Mouse (Mus musculus): ENCODE measurements around the gene Gm28047. TPM values are rescaled to one million over a fixed set of nuclear protein-coding genes. Genes with fewer than 3 reads are reported as not detected.

Gene Gm28047
- polyA plus RNA-seq, 1 experiment from 2014 or later = 0.36 TPM

DNA sequence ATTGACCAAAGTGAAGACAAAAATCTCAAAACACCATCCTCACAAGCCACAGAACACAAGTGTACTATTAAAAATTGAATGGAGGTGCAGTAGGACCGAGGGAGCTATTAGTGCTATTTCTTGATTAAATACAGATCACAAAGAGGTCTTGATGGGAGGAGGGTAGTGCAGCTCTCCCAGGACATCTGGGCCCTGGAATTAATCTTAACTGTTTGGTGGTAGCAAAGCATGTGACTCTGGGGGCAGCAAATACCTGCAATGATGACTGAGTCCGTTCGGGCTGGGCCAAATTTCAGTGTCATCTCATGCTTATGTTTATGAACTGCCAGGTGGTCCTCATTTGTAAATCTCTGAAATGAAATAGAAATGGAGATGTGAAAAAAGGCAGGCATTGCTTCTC is 61.8 kb downstream of the Gm28047 start:
- WGBS = 92% methylated on average over 3 of the region's 3 CpGs
- Histone ChIP-seq H3K36me3 (ENCODE audit: insufficient read depth, low read length) (peaks cover 11% of the 10 kb centered on the region), H3K27ac (ENCODE audit: low read length) (no peak overlapping the region), H3K27me3 (ENCODE audit: insufficient read depth, low read length) (no peaks in the 10 kb centered on the region), H3K9ac (replicated peaks; ENCODE audit: low read length) (no peak overlapping the region), H3K9me3 (ENCODE audit: low read length) (no peaks in the 10 kb centered on the region), H3K4me1 (ENCODE audit: insufficient read depth, low read length) (no peaks in the 10 kb centered on the region), H3K4me2 (replicated peaks; ENCODE audit: low read depth, low read length) (no peak overlapping the region), H3K4me3 (ENCODE audit: low read length) (no peak overlapping the region)
- ATAC-seq (ENCODE audit: low FRiP score, low TSS enrichment) = no peak

DNA sequence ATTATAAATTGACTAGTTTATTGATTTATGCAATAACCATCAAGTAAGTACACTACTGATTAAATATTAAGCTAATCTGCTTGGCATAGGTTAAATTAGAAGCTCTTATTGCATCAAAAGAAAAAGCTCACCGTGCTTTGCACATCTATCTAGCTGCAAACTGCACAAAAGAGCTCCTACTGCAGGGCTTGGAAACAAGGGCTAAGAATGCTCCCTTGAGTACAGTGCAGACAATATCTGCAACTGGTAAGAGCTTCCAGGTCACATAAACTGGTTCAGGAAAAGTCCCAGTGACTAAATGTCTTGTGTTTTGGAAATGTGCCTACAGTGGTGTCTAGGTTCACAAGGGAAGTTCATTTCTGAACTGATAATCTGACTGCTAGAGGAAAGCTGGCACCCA is 62.4 kb downstream of the Gm28047 start:
- Histone ChIP-seq H3K4me1 (ENCODE audit: insufficient read depth, low read length) (no peaks in the 10 kb centered on the region), H3K36me3 (ENCODE audit: insufficient read depth, low read length) (peaks cover 11% of the 10 kb centered on the region), H3K27ac (ENCODE audit: low read length) (no peak overlapping the region), H3K4me3 (ENCODE audit: low read length) (no peak overlapping the region), H3K27me3 (ENCODE audit: insufficient read depth, low read length) (no peaks in the 10 kb centered on the region), H3K4me2 (replicated peaks; ENCODE audit: low read depth, low read length) (no peak overlapping the region), H3K9me3 (ENCODE audit: low read length) (no peaks in the 10 kb centered on the region), H3K9ac (replicated peaks; ENCODE audit: low read length) (no peak overlapping the region)
- no peak for ATAC-seq (ENCODE audit: low FRiP score, low TSS enrichment)
- WGBS = 85% methylated on average over 1 of the region's 1 CpGs

GRCm38 (mm10) chr15:102557580-102557979 is 67.3 kb downstream of the Gm28047 start:
- no peak overlapping the region for H3K4me3 ChIP-seq (ENCODE audit: low read length)
- no peaks in the 10 kb centered on the region for H3K27me3 ChIP-seq (ENCODE audit: insufficient read depth, low read length)
- no peak overlapping the region for H3K4me2 ChIP-seq (replicated peaks; ENCODE audit: low read depth, low read length)
- H3K9me3 ChIP-seq (ENCODE audit: low read length) = no peaks in the 10 kb centered on the region
- no peaks in the 10 kb centered on the region for H3K4me1 ChIP-seq (ENCODE audit: insufficient read depth, low read length)
- H3K9ac ChIP-seq (replicated peaks; ENCODE audit: low read length) = no peak overlapping the region
- no peak for ATAC-seq (ENCODE audit: low FRiP score, low TSS enrichment)
- peaks cover 25% of the 10 kb centered on the region for H3K36me3 ChIP-seq (ENCODE audit: insufficient read depth, low read length)
- H3K27ac ChIP-seq (ENCODE audit: low read length) = no peak overlapping the region

DNA sequence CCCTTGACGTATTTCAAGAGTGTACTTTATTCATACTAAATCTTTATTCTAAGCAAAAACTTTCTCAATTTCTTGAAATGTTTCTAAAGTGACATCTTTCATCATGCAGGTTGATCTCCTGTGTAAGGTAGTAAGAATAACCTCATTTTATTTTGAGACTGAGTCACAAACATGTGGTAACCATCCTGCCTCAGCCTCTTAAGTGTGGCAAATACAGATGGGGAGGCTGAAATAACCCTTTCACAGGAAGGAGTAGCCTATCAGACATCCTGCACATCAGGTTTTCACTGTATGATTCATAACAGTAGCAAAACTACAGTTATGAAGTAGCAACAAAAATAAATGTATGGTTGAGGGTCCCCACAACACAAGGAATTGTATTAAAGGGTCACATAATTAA is 69.3 kb downstream of the Gm28047 start:
- Histone ChIP-seq H3K36me3 (ENCODE audit: insufficient read depth, low read length) (peaks cover 33% of the 10 kb centered on the region), H3K27ac (ENCODE audit: low read length) (no peak overlapping the region), H3K9ac (replicated peaks; ENCODE audit: low read length) (no peak overlapping the region), H3K9me3 (ENCODE audit: low read length) (no peaks in the 10 kb centered on the region), H3K4me1 (ENCODE audit: insufficient read depth, low read length) (no peaks in the 10 kb centered on the region), H3K4me2 (replicated peaks; ENCODE audit: low read depth, low read length) (no peak overlapping the region), H3K4me3 (ENCODE audit: low read length) (no peak overlapping the region), H3K27me3 (ENCODE audit: insufficient read depth, low read length) (no peaks in the 10 kb centered on the region)
- WGBS = 91% methylated on average over 1 of the region's 1 CpGs
- ATAC-seq (ENCODE audit: low FRiP score, low TSS enrichment) = no peak

- no peak overlapping the region for H3K4me2 ChIP-seq (replicated peaks; ENCODE audit: low read depth, low read length)
- H3K9ac ChIP-seq (replicated peaks; ENCODE audit: low read length) = no peak overlapping the region
- H3K4me3 ChIP-seq (ENCODE audit: low read length) = no peak overlapping the region
- no peaks in the 10 kb centered on the region for H3K9me3 ChIP-seq (ENCODE audit: low read length)
- no peak overlapping the region for H3K27ac ChIP-seq (ENCODE audit: low read length)
- 95% methylated on average over 5 of the region's 5 CpGs for whole genome bisulfite sequencing
- H3K27me3 ChIP-seq (ENCODE audit: insufficient read depth, low read length) = no peaks in the 10 kb centered on the region
- ATAC-seq (ENCODE audit: low FRiP score, low TSS enrichment) = no peak
- H3K36me3 ChIP-seq (ENCODE audit: insufficient read depth, low read length) = peaks cover 38% of the 10 kb centered on the region
- H3K4me1 ChIP-seq (ENCODE audit: insufficient read depth, low read length) = no peaks in the 10 kb centered on the region
Observed at GRCm38 (mm10) chr15:102552599-102552998, 72.3 kb downstream of the Gm28047 start.

- Histone ChIP-seq H3K4me3 (ENCODE audit: low read length) (no peak overlapping the region), H3K36me3 (ENCODE audit: insufficient read depth, low read length) (peaks cover 46% of the 10 kb centered on the region), H3K27me3 (ENCODE audit: insufficient read depth, low read length) (no peaks in the 10 kb centered on the region), H3K9me3 (ENCODE audit: low read length) (no peaks in the 10 kb centered on the region), H3K9ac (replicated peaks; ENCODE audit: low read length) (no peak overlapping the region), H3K27ac (ENCODE audit: low read length) (no peak overlapping the region), H3K4me1 (ENCODE audit: insufficient read depth, low read length) (no peaks in the 10 kb centered on the region), H3K4me2 (replicated peaks; ENCODE audit: low read depth, low read length) (no peak overlapping the region)
- 92% methylated on average over 3 of the region's 3 CpGs for WGBS
- no peak for ATAC-seq (ENCODE audit: low FRiP score, low TSS enrichment)
Observed at GRCm38 (mm10) chr15:102547478-102547877, 77.4 kb downstream of the Gm28047 start.

DNA sequence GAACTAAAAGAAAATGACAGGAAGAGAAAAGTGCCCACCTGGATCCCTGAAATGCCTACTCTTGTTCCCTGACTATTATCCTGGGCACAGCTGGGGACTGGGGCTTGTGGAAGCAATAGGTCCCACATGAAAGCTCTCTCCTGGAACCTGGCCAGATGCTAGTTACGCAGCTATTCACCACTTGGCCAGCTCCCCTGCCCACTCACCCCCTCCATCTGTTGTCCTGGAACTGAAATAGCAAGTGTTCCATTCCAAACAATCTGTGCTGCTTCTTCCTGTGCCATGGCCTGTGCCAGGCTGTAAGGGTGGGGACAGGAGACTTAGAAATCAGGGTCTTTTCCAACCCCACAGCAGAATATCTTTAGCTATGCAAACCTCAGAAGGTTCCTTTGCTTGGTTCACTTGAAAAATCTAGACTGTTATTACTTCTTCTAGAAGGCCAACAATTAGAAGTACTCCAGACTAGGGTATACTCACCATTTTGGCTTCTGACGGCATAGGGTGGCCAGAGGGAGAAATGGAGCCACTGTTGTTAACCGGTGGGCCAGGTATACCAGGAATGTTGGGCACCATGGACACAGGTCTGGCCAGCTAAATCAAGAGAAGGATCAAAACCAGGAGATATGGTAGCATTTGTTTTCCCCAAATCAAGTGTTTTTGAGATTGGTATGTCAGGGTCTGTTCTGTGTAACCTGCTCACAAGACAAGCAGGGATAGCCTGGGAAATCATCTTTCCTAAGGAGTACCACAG is 78.0 kb downstream of the Gm28047 start:
- H3K9me3 ChIP-seq (ENCODE audit: low read length) = no peaks in the 10 kb centered on the region
- 87% methylated on average over 3 of the region's 3 CpGs for WGBS
- H3K9ac ChIP-seq (replicated peaks; ENCODE audit: low read length) = no peak overlapping the region
- H3K4me3 ChIP-seq (ENCODE audit: low read length) = no peak overlapping the region
- H3K4me1 ChIP-seq (ENCODE audit: insufficient read depth, low read length) = no peaks in the 10 kb centered on the region
- no peak overlapping the region for H3K27ac ChIP-seq (ENCODE audit: low read length)
- no peak for ATAC-seq (ENCODE audit: low FRiP score, low TSS enrichment)
- H3K36me3 ChIP-seq (ENCODE audit: insufficient read depth, low read length) = peaks cover 47% of the 10 kb centered on the region
- no peaks in the 10 kb centered on the region for H3K27me3 ChIP-seq (ENCODE audit: insufficient read depth, low read length)
- H3K4me2 ChIP-seq (replicated peaks; ENCODE audit: low read depth, low read length) = no peak overlapping the region

DNA sequence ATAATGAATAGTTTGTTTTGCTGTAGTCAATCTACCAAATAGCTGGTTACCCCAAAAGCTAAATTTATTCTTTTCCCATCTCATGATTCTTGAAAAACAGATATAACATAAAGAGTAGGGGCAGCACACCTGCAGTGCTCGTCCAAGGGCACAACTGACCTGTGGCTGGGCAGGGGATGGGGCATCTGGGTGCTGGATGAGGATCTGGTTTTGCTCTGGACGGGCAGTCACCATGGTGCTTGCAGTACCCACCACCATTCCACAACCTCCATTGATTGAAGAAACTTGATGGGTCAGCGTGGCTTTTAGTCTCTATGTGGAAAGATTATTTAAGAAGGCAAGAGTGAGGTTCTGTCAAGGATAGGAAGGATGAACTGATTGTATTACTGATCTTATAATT is 78.6 kb downstream of the Gm28047 start:
- no peak overlapping the region for H3K9ac ChIP-seq (replicated peaks; ENCODE audit: low read length)
- no peak for ATAC-seq (ENCODE audit: low FRiP score, low TSS enrichment)
- no peaks in the 10 kb centered on the region for H3K27me3 ChIP-seq (ENCODE audit: insufficient read depth, low read length)
- H3K4me2 ChIP-seq (replicated peaks; ENCODE audit: low read depth, low read length) = no peak overlapping the region
- peaks cover 48% of the 10 kb centered on the region for H3K36me3 ChIP-seq (ENCODE audit: insufficient read depth, low read length)
- H3K27ac ChIP-seq (ENCODE audit: low read length) = no peak overlapping the region
- no peak overlapping the region for H3K4me3 ChIP-seq (ENCODE audit: low read length)
- H3K4me1 ChIP-seq (ENCODE audit: insufficient read depth, low read length) = no peaks in the 10 kb centered on the region
- H3K9me3 ChIP-seq (ENCODE audit: low read length) = no peaks in the 10 kb centered on the region
- WGBS = 90% methylated on average over 3 of the region's 3 CpGs

GRCm38 (mm10) chr15:102544801-102545200 is 80.1 kb downstream of the Gm28047 start:
- Histone ChIP-seq H3K9ac (replicated peaks; ENCODE audit: low read length) (no peak overlapping the region), H3K4me1 (ENCODE audit: insufficient read depth, low read length) (no peaks in the 10 kb centered on the region), H3K27ac (ENCODE audit: low read length) (no peak overlapping the region), H3K27me3 (ENCODE audit: insufficient read depth, low read length) (no peaks in the 10 kb centered on the region), H3K36me3 (ENCODE audit: insufficient read depth, low read length) (peaks cover 57% of the 10 kb centered on the region), H3K4me2 (replicated peaks; ENCODE audit: low read depth, low read length) (no peak overlapping the region), H3K9me3 (ENCODE audit: low read length) (no peaks in the 10 kb centered on the region), H3K4me3 (ENCODE audit: low read length) (no peak overlapping the region)
- WGBS = 87% methylated on average over 4 of the region's 4 CpGs
- ATAC-seq (ENCODE audit: low FRiP score, low TSS enrichment) = no peak

- no peak for ATAC-seq (ENCODE audit: low FRiP score, low TSS enrichment)
- no peaks in the 10 kb centered on the region for H3K4me1 ChIP-seq (ENCODE audit: insufficient read depth, low read length)
Observed at GRCm38 (mm10) chr15:102533926-102534325, 90.9 kb downstream of the Gm28047 start.

More at GRCm38 (mm10) chr15:102533926-102534325, 90.9 kb downstream of the Gm28047 start:
- peaks cover 64% of the 10 kb centered on the region for H3K36me3 ChIP-seq (ENCODE audit: insufficient read depth, low read length)
- H3K27me3 ChIP-seq (ENCODE audit: insufficient read depth, low read length) = no peaks in the 10 kb centered on the region
- no peak overlapping the region for H3K9ac ChIP-seq (replicated peaks; ENCODE audit: low read length)
- no peak overlapping the region for H3K4me3 ChIP-seq (ENCODE audit: low read length)
- H3K4me2 ChIP-seq (replicated peaks; ENCODE audit: low read depth, low read length) = no peak overlapping the region
- H3K9me3 ChIP-seq (ENCODE audit: low read length) = no peaks in the 10 kb centered on the region
- 89% methylated on average over 7 of the region's 7 CpGs for WGBS
- no peak overlapping the region for H3K27ac ChIP-seq (ENCODE audit: low read length)

All from kidney, embryonic 16.5 days (tissue).